10 mouse cellular contexts compared by ENCODE assay signal in the genomic region with DNA sequence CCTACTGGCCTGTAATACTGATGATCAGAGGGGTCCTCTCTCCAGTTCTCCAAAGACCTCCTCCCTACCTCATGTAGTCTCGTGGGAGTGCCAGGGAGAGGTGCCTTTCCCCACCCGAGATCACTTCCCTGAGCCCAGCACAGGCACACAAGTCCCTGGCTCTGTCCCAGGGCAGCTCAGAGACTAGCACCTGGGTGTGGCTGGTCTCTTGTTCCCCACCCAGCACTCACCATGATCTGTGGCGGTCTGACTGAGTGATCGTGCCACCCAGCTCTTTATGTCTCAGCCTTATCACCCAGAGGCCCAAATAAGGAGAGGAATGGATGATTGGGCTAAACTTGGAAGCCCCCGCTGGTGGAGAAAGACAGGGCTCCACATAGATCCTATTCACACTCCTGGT. TPM values are rescaled to one million over a fixed set of nuclear protein-coding genes. Genes with fewer than 3 reads are reported as not detected.
DNase-seq lines count a peak whose midpoint lies in the region; ATAC-seq and TF ChIP-seq lines count a peak whose summit lies in the region.
"Had no signal": no experiment of that assay in that cellular context is flagged by ENCODE, and none has a peak within 500 bp of the region (broad histone marks: within the 10 kb centered on the region; RNA-seq: fewer than 3 reads in every experiment).

A gene (minus strand): TSS at position 252 of the 400 bp plus-strand sequence.

- WGBS in midbrain, embryonic 11.5 days, result 75% methylated on average over 5 of the region's 5 CpGs
- WGBS in midbrain, embryonic 13.5 days, result 68% methylated on average over 5 of the region's 5 CpGs
- 9% methylated on average over 5 of the region's 5 CpGs for WGBS in heart, embryonic 10.5 days
- 57% methylated on average over 5 of the region's 5 CpGs for WGBS in intestine, embryonic 14.5 days
- WGBS in small intestine, adult 2 months, result 26% methylated on average over 5 of the region's 5 CpGs

- no peak for ATAC-seq in midbrain, embryonic 11.5 days (ENCODE audit: low FRiP score)
- no peak for ATAC-seq in midbrain, embryonic 13.5 days
- ATAC-seq in intestine, embryonic 14.5 days (replicated peaks; ENCODE audit: low FRiP score, low TSS enrichment, low read depth), result no peak

- peaks cover 2% of the 10 kb centered on the region for H3K27me3 ChIP-seq in midbrain, embryonic 11.5 days (ENCODE audit: control insufficient read depth, insufficient read depth, low read length)
- peaks cover 14% of the 10 kb centered on the region; the same call in 1 of the 2 replicates for H3K27me3 ChIP-seq in midbrain, embryonic 13.5 days
- H3K27me3 ChIP-seq in heart, embryonic 10.5 days (ENCODE audit: insufficient read depth, poor library complexity, severe bottlenecking), result peaks cover 48% of the 10 kb centered on the region
- H3K27me3 ChIP-seq in intestine, embryonic 14.5 days (replicated peaks; ENCODE audit: control insufficient read depth, insufficient read depth, low read length), result no peaks in the 10 kb centered on the region; the same call in 1 of the 2 replicates
- H3K27me3 ChIP-seq in small intestine, adult 2 months (ENCODE audit: control insufficient read depth, insufficient read depth, low read length), result no peaks in the 10 kb centered on the region

- DNase-seq in midbrain, embryonic 11.5 days (ENCODE audit: low spot score, missing footprints), result no peak
- DNase-seq in heart, embryonic 10.5 days (ENCODE audit: low spot score), result peak; percentile 93
- DNase-seq in intestine, embryonic 14.5 days (ENCODE audit: low spot score), result no peak
- no peak for DNase-seq in embryo, embryonic 9.5 days (ENCODE audit: extremely low spot score)
- DNase-seq in urinary bladder, postnatal 4 days (ENCODE audit: low spot score in 2 of 2), result no peak
- DNase-seq: right cerebral cortex, postnatal 4 days had no signal

- no peak within 1 kb of the TSS for H3K27ac ChIP-seq in midbrain, embryonic 11.5 days (ENCODE audit: low read depth, low read length)
- H3K27ac ChIP-seq in midbrain, embryonic 13.5 days, result no peak within 1 kb of the TSS
- peak within 1 kb of the TSS; percentile 95 for H3K27ac ChIP-seq in heart, embryonic 10.5 days
- no peak within 1 kb of the TSS for H3K27ac ChIP-seq in intestine, embryonic 14.5 days (ENCODE audit: low read depth)
- H3K27ac ChIP-seq in small intestine, adult 2 months (ENCODE audit: insufficient read depth, low read depth, low read length), result peak within 1 kb of the TSS; percentile 32; the same call in 1 of the 2 replicates
- H3K27ac ChIP-seq: embryonic facial prominence, embryonic 12.5 days; kidney, postnatal 0 days had no signal

- H3K9me3 ChIP-seq in midbrain, embryonic 11.5 days (ENCODE audit: control insufficient read depth, low read length), result no peaks in the 10 kb centered on the region
- H3K9me3 ChIP-seq in midbrain, embryonic 13.5 days, result no peaks in the 10 kb centered on the region
- no peaks in the 10 kb centered on the region for H3K9me3 ChIP-seq in heart, embryonic 10.5 days
- H3K9me3 ChIP-seq in intestine, embryonic 14.5 days (ENCODE audit: control insufficient read depth, low read length), result no peaks in the 10 kb centered on the region
- H3K9me3 ChIP-seq: embryonic facial prominence, embryonic 12.5 days had no signal

- H3K36me3 ChIP-seq in midbrain, embryonic 11.5 days (ENCODE audit: control insufficient read depth, insufficient read depth, low read length), result no peaks in the 10 kb centered on the region
- no peaks in the 10 kb centered on the region for H3K36me3 ChIP-seq in midbrain, embryonic 13.5 days
- H3K36me3 ChIP-seq in heart, embryonic 10.5 days, result peaks cover 11% of the 10 kb centered on the region; the same call in 1 of the 2 replicates
- H3K36me3 ChIP-seq in intestine, embryonic 14.5 days (ENCODE audit: control insufficient read depth, insufficient read depth, low read length), result no peaks in the 10 kb centered on the region
- H3K36me3 ChIP-seq in small intestine, adult 2 months (ENCODE audit: control insufficient read depth, insufficient read depth, low read length), result no peaks in the 10 kb centered on the region
- H3K36me3 ChIP-seq: embryonic facial prominence, embryonic 12.5 days had no signal

- no peak within 1 kb of the TSS for H3K9ac ChIP-seq in midbrain, embryonic 11.5 days (ENCODE audit: low read length)
- H3K9ac ChIP-seq in midbrain, embryonic 13.5 days (replicated peaks), result no peak within 1 kb of the TSS
- H3K9ac ChIP-seq in intestine, embryonic 14.5 days (ENCODE audit: low read length), result no peak within 1 kb of the TSS
- H3K9ac ChIP-seq: embryonic facial prominence, embryonic 12.5 days had no signal

- 0 out of 2 replicates have a peak within 1 kb of the TSS, but pooled peaks have one; percentile 4 for H3K4me2 ChIP-seq in midbrain, embryonic 11.5 days
- H3K4me2 ChIP-seq in midbrain, embryonic 13.5 days (replicated peaks), result no peak within 1 kb of the TSS
- peak within 1 kb of the TSS; percentile 11; the same call in 1 of the 2 replicates for H3K4me2 ChIP-seq in intestine, embryonic 14.5 days (ENCODE audit: low read length)

- no peak for TF ChIP-seq POLR2A in small intestine, adult 2 months (IDR thresholded peaks at IDR 0.05; ENCODE audit: low read depth, low read length)

- H3K4me1 ChIP-seq in midbrain, embryonic 11.5 days (ENCODE audit: control insufficient read depth, insufficient read depth, low read length), result peaks cover 25% of the 10 kb centered on the region
- peaks cover 34% of the 10 kb centered on the region for H3K4me1 ChIP-seq in midbrain, embryonic 13.5 days (replicated peaks)
- peaks cover 82% of the 10 kb centered on the region for H3K4me1 ChIP-seq in heart, embryonic 10.5 days
- H3K4me1 ChIP-seq in intestine, embryonic 14.5 days (replicated peaks; ENCODE audit: control insufficient read depth, insufficient read depth, low read length), result peaks cover 32% of the 10 kb centered on the region
- peaks cover 44% of the 10 kb centered on the region for H3K4me1 ChIP-seq in small intestine, adult 2 months (ENCODE audit: control insufficient read depth, insufficient read depth, insufficient read length, low read length)

- no peak within 1 kb of the TSS for H3K4me3 ChIP-seq in midbrain, embryonic 11.5 days (ENCODE audit: low read depth, low read length)
- H3K4me3 ChIP-seq in midbrain, embryonic 13.5 days (replicated peaks), result no peak within 1 kb of the TSS
- H3K4me3 ChIP-seq in heart, embryonic 10.5 days, result peak within 1 kb of the TSS; percentile 70
- H3K4me3 ChIP-seq in intestine, embryonic 14.5 days (ENCODE audit: low read depth, low read length), result no peak within 1 kb of the TSS
- peak within 1 kb of the TSS; percentile 31 for H3K4me3 ChIP-seq in small intestine, adult 2 months (ENCODE audit: low read depth, low read length)
- H3K4me3 ChIP-seq: embryonic facial prominence, embryonic 12.5 days had no signal

- TF ChIP-seq CTCF in small intestine, adult 2 months (IDR thresholded peaks at IDR 0.05; ENCODE audit: extremely low read depth, insufficient read length, insufficient replicate concordance, low read depth, low read length), result no peak

RNA-seq across cellular contexts. Expression of the gene that starts here (rescaled TPM):
- polyA plus RNA-seq in midbrain, embryonic 11.5 days (2014; fragmentation: Nextera tagmentation; extraction: Ambion mirVana), result 0.59 and 0.92 TPM in 2 replicates
- polyA plus RNA-seq in midbrain, embryonic 13.5 days (2015; fragmentation: Nextera tagmentation; extraction: Ambion mirVana), result 0.39 and 0.50 TPM in 2 replicates
- polyA plus RNA-seq in heart, embryonic 10.5 days (2016; fragmentation: Nextera tagmentation; extraction: Ambion mirVana), result 6,952 and 8,117 TPM in 2 replicates
- 22.9 and 33.3 TPM in 2 replicates for polyA plus RNA-seq in intestine, embryonic 14.5 days (2014; fragmentation: Nextera tagmentation; extraction: Ambion mirVana)
- polyA plus RNA-seq in small intestine, adult 2 months (2012; rRNA removed), result 4.3 and 9.7 TPM in 2 replicates

Comparison
In these comparisons a context has a peak if more than half of its experiments do, and no peak if none do; other contexts are left out.
1. RNA of the gene that starts here (polyA plus RNA-seq): 6,952 to 8,117 TPM in heart, embryonic 10.5 days; 22.9 to 33.3 TPM in intestine, embryonic 14.5 days, 4.3 to 9.7 TPM in small intestine, adult 2 months, 0.59 to 0.92 TPM in midbrain, embryonic 11.5 days and 0.39 to 0.50 TPM in midbrain, embryonic 13.5 days; every median in the first group is over 100 times any median in the second.
2. H3K27ac ChIP-seq: peak in heart, embryonic 10.5 days (single experiment) and small intestine, adult 2 months (single experiment); none in midbrain, embryonic 11.5 days (single experiment), midbrain, embryonic 13.5 days (single experiment) and intestine, embryonic 14.5 days (single experiment).
3. H3K4me3 ChIP-seq: peak in heart, embryonic 10.5 days (single experiment) and small intestine, adult 2 months (single experiment); none in midbrain, embryonic 11.5 days (single experiment), midbrain, embryonic 13.5 days (single experiment) and intestine, embryonic 14.5 days (single experiment).